Comparison of ENCODE assay signal across 19 mouse cellular contexts in genomic region chr17:83587731-83588130, GRCm38 (mm10). TPM values are rescaled to one million over a fixed set of nuclear protein-coding genes. Genes with fewer than 3 reads are reported as not detected.
DNase-seq lines count a peak whose midpoint lies in the region; ATAC-seq lines count a peak whose summit lies in the region.
"Had no signal": no experiment of that assay in that cellular context is flagged by ENCODE, and none has a peak within 500 bp of the region (broad histone marks: within the 10 kb centered on the region; RNA-seq: fewer than 3 reads in every experiment).

No protein-coding gene starts in this region.

- intact Hi-C loops in left cerebral cortex, postnatal 25 days (cut with DNase I): loop anchor here (2.0 kb wide), 1 partner anchor 45 kb away; no protein-coding TSS in a partner anchor

- no peaks in the 10 kb centered on the region for H3K9me3 ChIP-seq in liver, embryonic 11.5 days (ENCODE audit: control insufficient read depth, low read length)
- H3K9me3 ChIP-seq: embryonic facial prominence, embryonic 13.5 days had no signal

- no peak overlapping the region for H3K9ac ChIP-seq in liver, embryonic 11.5 days (ENCODE audit: low read depth, low read length)
- H3K9ac ChIP-seq: embryonic facial prominence, embryonic 13.5 days; heart, embryonic 13.5 days; lung, embryonic 14.5 days had no signal

- H3K4me2 ChIP-seq in liver, embryonic 11.5 days: no peak overlapping the region
- H3K4me2 ChIP-seq: embryonic facial prominence, embryonic 13.5 days; heart, embryonic 13.5 days; lung, embryonic 14.5 days had no signal

- H3K27ac ChIP-seq in liver, embryonic 11.5 days (ENCODE audit: low read depth, low read length): no peak overlapping the region
- H3K27ac ChIP-seq: embryonic facial prominence, embryonic 13.5 days; heart, embryonic 13.5 days had no signal

- WGBS in liver, embryonic 11.5 days: 87% methylated on average over 8 of the region's 8 CpGs

- no peak for ATAC-seq in liver, embryonic 11.5 days (replicated peaks; ENCODE audit: low FRiP score)
- ATAC-seq: midbrain, embryonic 16.5 days had no signal

- no peaks in the 10 kb centered on the region for H3K27me3 ChIP-seq in liver, embryonic 11.5 days (replicated peaks; ENCODE audit: control insufficient read depth, insufficient read depth, low read length)
- H3K27me3 ChIP-seq: embryonic facial prominence, embryonic 13.5 days; heart, embryonic 13.5 days had no signal

- 0 out of 2 replicates have a peak, but pooled peaks cover 2% of the 10 kb centered on the region for H3K4me1 ChIP-seq in liver, embryonic 11.5 days (replicated peaks; ENCODE audit: control insufficient read depth, insufficient read depth, low read length)
- H3K4me1 ChIP-seq: embryonic facial prominence, embryonic 13.5 days; heart, embryonic 13.5 days had no signal

- H3K36me3 ChIP-seq in liver, embryonic 11.5 days (ENCODE audit: control insufficient read depth, insufficient read depth, low read length): no peaks in the 10 kb centered on the region
- H3K36me3 ChIP-seq: embryonic facial prominence, embryonic 13.5 days; heart, embryonic 13.5 days had no signal

- H3K4me3 ChIP-seq in liver, embryonic 11.5 days (ENCODE audit: low read depth, low read length): no peak overlapping the region
- H3K4me3 ChIP-seq: embryonic facial prominence, embryonic 13.5 days; heart, embryonic 13.5 days had no signal

- peak; percentile 51 for DNase-seq in layer of hippocampus, adult 9-11 months
- no peak for DNase-seq in layer of hippocampus, postnatal 25 days (ENCODE audit: extremely low spot score in 1 of 2, low spot score in 1 of 2)
- DNase-seq in frontal cortex, postnatal 14 days (ENCODE audit: low spot score in 2 of 2): peak; percentile 25 to 53
- peak; percentile 50 to 89 for DNase-seq in left cerebral cortex, postnatal 25 days (ENCODE audit: low spot score in 2 of 2)
- DNase-seq in telencephalon, adult 2 months (ENCODE audit: low read depth, low spot score): peak; percentile 75
- no peak for DNase-seq in adrenal gland, postnatal 36 days
- no peak for DNase-seq in liver, embryonic 11.5 days (ENCODE audit: low spot score)
- DNase-seq: adrenal gland, adult 2 months; cerebellum, adult 8-10 months; gastrocnemius, postnatal 25 days; kidney, postnatal 10 days; liver; lung, embryonic 14.5 days had no signal

RNA-seq across cellular contexts. Expression of gene Kcng3, which starts 44.0 kb away (rescaled TPM):
- 1 to 10 TPM; 6.9 to 9.4 TPM for total RNA-seq in layer of hippocampus, postnatal 25 days (2021)
- total RNA-seq in left cerebral cortex, postnatal 25 days (2021): 10 to 100 TPM in 1 of 2 experiments, 1 to 10 TPM in 1; 9.9 to 10.6 TPM
- total RNA-seq in adrenal gland, postnatal 36 days (2021): 10 to 100 TPM; 11.7 to 18.2 TPM
- 0.19 TPM in 1 of 2 replicates, not detected in the other for polyA plus RNA-seq in liver, embryonic 11.5 days (2014; fragmentation: Nextera tagmentation; extraction: Ambion mirVana)
- total RNA-seq: gastrocnemius, postnatal 25 days; hematopoietic stem cell, adult 5-6 weeks had no signal
- polyA plus RNA-seq: embryonic facial prominence, embryonic 13.5 days; heart, embryonic 13.5 days; intestine, embryonic 14.5 days; lung, embryonic 14.5 days; neural tube, embryonic 11.5 days had no signal

Comparison
In these comparisons a context has a peak if more than half of its experiments do, and no peak if none do; other contexts are left out.
1. DNase-seq: peak in layer of hippocampus, adult 9-11 months (single experiment), frontal cortex, postnatal 14 days (2 of 2), left cerebral cortex, postnatal 25 days (2 of 2) and telencephalon, adult 2 months (single experiment); none in layer of hippocampus, postnatal 25 days (0 of 2), adrenal gland, postnatal 36 days (0 of 2) and liver, embryonic 11.5 days (single experiment).